Mouse (Mus musculus): ENCODE results near the gene Gm8094. TPM values are rescaled to one million over a fixed set of nuclear protein-coding genes. Genes with fewer than 3 reads are reported as not detected.
"Not testable (repeated sequence)": the region's sequence is repeated elsewhere in the genome, so short reads cannot be mapped to it uniquely, and the experiment has no call there.

The Gm8094 gene
- total RNA-seq (2022): not detected

DNA sequence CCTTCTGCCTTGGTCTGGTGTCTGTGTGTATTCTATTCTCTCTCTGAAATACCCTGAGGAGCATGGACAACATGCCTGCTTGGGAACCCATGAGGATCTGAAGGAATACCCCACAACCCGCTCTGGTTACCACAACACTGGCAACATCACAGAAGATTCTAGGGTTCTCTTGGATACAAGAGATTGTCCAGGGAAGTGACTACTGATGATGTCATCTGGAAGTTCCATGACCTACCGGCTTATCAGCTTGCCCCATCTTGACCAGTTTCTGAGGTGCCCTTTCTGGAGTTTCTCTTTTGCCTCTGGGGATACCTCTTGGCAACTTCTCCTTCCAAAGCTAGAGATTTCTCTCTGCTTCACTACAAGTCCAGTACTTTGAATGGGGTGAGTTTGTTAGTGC, at the start of gene Gm8094:
Gene Gm8094, minus strand, starts transcription at position 101 of the 400 bp plus-strand sequence.
- DNase-seq (ENCODE audit: low spot score): not testable (repeated sequence)

DNA sequence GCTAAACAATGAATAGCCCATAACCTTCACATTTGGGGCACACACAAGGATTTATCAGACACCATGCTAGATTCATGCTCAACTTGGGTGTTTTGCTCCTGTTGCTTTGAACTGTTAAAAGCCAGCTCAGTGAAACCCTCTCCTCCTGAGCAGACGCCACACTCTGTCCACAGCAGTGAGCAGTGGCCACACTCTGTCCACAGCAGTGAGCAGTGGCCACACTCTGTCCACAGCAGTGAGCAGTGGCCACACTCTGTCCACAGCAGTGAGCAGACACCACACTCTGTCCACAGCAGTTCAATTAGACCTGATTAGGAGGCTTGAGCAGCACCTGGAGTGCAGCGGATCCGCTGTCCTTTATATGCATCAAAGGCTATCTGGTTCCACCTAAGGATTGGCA, 43.2 kb upstream of the Gm8094 start:
- not testable (repeated sequence) for DNase-seq (ENCODE audit: low spot score)

DNA sequence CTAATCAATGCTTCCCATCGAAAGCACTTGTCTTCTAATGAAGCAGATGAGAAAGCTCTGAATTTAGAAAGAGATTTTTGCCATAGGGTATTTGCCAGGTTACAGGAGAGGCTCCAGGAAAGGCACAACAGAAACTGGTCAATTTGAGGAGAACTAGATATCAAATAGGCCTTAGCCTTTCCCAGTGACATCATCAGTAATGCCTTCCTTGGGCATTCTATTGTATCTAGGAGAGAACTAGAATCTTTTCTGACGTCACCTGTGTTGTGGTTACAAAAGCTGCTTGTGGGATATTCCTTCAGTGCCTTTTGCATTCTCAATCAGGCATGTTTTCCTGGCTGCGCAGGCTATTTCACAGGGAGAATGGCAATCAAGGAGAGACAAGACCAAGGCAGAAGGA, 23.9 kb upstream of the Gm8094 start, which contains the start of gene Gm8104:
Gene Gm8104, plus strand, starts transcription at position 301 of the 400 bp plus-strand sequence.
- DNase-seq (ENCODE audit: low spot score): not testable (repeated sequence)

DNA sequence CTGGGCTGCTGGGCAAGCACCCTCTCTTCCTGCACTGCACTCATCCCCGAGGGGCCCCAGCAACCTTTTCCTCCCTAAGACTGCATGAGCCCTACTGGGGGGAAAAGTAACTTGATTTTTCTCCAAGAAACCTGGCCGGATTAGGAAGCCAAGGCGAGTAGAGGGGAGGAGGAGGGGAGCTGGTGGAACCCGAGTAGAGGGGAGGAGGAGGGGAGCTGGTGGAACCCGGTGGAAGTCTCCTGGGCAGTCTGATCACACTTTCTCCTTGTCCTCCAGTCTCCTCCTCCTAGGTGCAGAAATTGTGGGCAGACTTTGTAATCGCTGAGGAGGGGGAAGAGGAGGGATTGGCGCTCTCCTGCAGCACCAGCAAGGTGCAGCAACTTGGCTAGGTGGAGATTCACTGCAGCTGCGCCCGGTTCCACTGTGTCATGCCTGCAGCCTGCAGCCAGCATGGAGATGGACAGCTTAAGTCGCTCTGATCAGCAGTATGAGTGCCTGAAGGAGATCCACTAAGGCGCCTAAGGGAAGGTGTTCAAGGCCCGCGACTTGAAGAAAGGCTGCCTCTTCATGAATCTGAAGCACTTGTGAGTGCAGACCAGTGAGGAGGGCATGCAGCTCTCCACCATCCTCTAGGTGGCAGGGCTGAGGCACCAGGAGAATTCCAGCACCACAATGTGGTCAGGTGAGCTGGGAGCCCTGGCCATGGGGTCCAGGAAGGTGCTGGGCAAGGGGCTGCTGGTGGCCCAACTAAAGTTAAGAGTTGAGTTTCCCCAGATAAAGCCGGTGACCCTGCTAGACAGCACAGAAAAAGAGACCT, 12.9 kb upstream of the Gm8094 start:
- not testable (repeated sequence) for DNase-seq (ENCODE audit: low spot score)

DNA sequence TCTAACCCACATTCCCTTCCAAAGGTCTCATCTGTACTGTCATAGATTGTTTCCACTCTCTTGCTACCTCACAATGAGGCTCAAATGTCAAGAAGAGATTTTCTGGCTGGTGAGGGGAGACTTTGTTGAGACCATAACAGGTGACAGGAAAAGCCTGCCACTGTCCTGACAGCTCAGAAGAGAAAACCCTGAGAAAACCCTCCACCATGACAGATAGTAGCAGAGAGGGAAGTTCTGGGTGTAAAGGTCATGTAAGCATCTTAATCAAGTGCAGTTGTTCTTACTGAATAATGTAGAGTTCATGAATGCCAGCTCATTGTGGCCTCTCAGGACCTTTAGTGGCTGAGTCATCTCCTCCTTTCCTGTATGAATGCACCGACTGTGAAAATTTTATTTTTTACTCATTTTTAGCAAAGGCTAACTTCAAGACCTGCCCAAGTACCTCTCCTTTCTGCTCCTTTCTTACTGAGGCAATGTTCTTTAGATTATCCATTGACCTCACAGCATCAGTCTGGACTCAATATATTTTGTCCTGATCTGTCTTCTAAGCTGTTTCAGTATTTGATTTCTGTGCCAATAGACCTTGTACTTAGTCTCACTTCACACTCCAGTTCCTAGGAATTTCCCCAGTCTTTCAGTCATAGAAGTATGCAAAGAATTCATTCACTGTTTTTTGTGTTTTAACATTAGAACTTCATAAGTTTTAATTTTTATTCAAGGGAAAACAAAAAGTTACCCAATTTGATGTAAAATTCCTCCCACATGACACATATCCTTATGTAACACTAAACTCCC, 8.7 kb upstream of the Gm8094 start:
- not testable (repeated sequence) for DNase-seq (ENCODE audit: low spot score)

DNA sequence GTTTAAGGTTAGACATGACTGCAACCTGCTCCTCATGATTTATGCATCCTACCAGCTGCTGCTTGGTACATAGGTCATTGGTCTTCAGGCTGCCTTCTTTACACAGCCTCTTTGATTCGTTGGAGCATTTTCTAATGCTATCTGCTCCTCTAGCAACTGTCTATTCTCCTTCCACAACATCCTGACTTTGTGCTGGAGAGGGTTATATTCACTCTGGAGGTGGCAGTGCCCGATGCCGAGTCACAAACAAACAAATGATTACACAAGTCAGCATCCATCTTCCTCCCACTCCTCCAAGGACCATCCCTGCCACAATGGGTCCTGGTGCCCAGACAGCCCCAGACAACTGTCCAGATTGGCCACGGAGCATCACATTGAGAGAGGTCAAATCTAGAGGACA, 16.3 kb downstream of the Gm8094 start:
- DNase-seq (ENCODE audit: low spot score): not testable (repeated sequence)

DNA sequence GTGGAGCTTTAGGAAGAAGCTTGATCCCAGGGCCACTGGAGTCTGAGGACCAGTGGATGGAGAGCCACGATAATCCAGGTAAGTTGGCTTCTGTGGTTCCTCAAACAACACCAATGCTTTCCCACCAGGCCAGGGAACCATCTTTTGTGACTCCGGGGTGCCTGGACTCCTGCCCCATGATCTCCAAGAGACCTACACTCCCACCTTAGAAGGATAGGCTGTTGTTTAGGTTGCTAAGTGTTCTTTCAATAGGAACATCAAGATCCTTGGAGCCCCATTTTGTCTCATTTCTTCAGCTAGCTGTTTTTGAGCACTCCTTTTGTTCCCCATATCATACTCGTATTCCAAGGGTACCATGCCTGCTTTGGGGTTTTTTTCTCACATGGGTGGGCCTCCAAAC, 18.4 kb downstream of the Gm8094 start:
- not testable (repeated sequence) for DNase-seq (ENCODE audit: low spot score)

Other genes starting within 250 kb of the Gm8094 start
- gene Gm21977, start 223.2 kb downstream of the Gm8094 start, total RNA-seq (2022): not detected
- not detected for gene Gm8082, start 83.0 kb downstream of the Gm8094 start, total RNA-seq (2022)
- not detected for gene Gm10376, start 61.0 kb downstream of the Gm8094 start, total RNA-seq (2022)
- not detected for gene Gm8104, start 24.0 kb upstream of the Gm8094 start, total RNA-seq (2022)
- gene Gm7233, start 103.2 kb upstream of the Gm8094 start, total RNA-seq (2022): not detected
- not detected for gene Gm8122, start 158.7 kb upstream of the Gm8094 start, total RNA-seq (2022)
- not detected for gene Gm8126, start 182.0 kb upstream of the Gm8094 start, total RNA-seq (2022)
- not detected for gene Gm9732, start 198.4 kb upstream of the Gm8094 start, total RNA-seq (2022)
- gene Gm8127, start 217.2 kb upstream of the Gm8094 start, total RNA-seq (2022): not detected